Mouse (Mus musculus) G1E (cell line): Measurements from ENCODE around the gene Gm21731.
"Not testable (repeated sequence)": the region's sequence is repeated elsewhere in the genome, so short reads cannot be mapped to it uniquely, and the experiment has no call there.

Experiments used
- CTCF ChIP-seq: IDR thresholded peaks from 2 replicates; pipeline ENCODE4 v1.5.1; 2012; ENCODE audit warnings: low read depth, low read length, inconsistent platforms, mixed read lengths
- GATA1 ChIP-seq: IDR thresholded peaks from 2 replicates; pipeline ENCODE4 v1.6.1; 2012; ENCODE audit warnings: borderline replicate concordance, low read length, inconsistent platforms, mixed read lengths
- POLR2AphosphoS5 ChIP-seq: IDR thresholded peaks from 2 replicates; pipeline ENCODE4 v1.6.1; 2012; ENCODE audit warnings: low read depth, low read length, inconsistent platforms; ENCODE audit not compliant: insufficient replicate concordance
- TAL1 ChIP-seq: conservative IDR thresholded peaks from 2 replicates; pipeline ENCODE4 v1.6.1; 2012; ENCODE audit warnings: low read depth, low read length, inconsistent platforms, mixed read lengths

- TF ChIP-seq CTCF, TAL1, GATA1, POLR2AphosphoS5: not testable (repeated sequence)
Observed at GRCm38 (mm10) chr13:120277837-120278236, 38.9 kb downstream of the Gm21731 start.
